Mouse (Mus musculus): ENCODE data around the gene Ephb2. TPM values are rescaled to one million over a fixed set of nuclear protein-coding genes. Genes with fewer than 3 reads are reported as not detected.

The Ephb2 gene
- polyA plus RNA-seq, 1 experiment from 2014 or later = 10.7 TPM

GRCm38 (mm10) chr4:136770718-136771117 is 65.1 kb downstream of the Ephb2 start:
- peaks cover 69% of the 10 kb centered on the region for H3K4me1 ChIP-seq
- H3K36me3 ChIP-seq (replicated peaks) = peaks cover 60% of the 10 kb centered on the region
- no peak for DNase-seq (ENCODE audit: low spot score)
- 90% methylated on average over 17 of the region's 17 CpGs for WGBS
- H3K27ac ChIP-seq (replicated peaks) = no peak overlapping the region
- no peaks in the 10 kb centered on the region for H3K27me3 ChIP-seq (replicated peaks; ENCODE audit: low read depth, poor library complexity, severe bottlenecking)
- H3K9me3 ChIP-seq = peaks cover 13% of the 10 kb centered on the region; the same call in 1 of the 2 replicates
- no peak overlapping the region for H3K4me3 ChIP-seq

- WGBS = 91% methylated on average over 3 of the region's 3 CpGs
- H3K4me3 ChIP-seq = no peak overlapping the region
- H3K27ac ChIP-seq (replicated peaks) = no peak overlapping the region
- H3K9me3 ChIP-seq = peaks cover 13% of the 10 kb centered on the region; the same call in 1 of the 2 replicates
- DNase-seq (ENCODE audit: low spot score) = no peak
- no peaks in the 10 kb centered on the region for H3K27me3 ChIP-seq (replicated peaks; ENCODE audit: low read depth, poor library complexity, severe bottlenecking)
- H3K36me3 ChIP-seq (replicated peaks) = peaks cover 60% of the 10 kb centered on the region
- H3K4me1 ChIP-seq = peaks cover 62% of the 10 kb centered on the region
Observed at GRCm38 (mm10) chr4:136768499-136768898, 67.3 kb downstream of the Ephb2 start.

- Histone ChIP-seq H3K27ac (replicated peaks) (peak overlapping the region; percentile 68), H3K4me3 (no peak overlapping the region), H3K27me3 (replicated peaks; ENCODE audit: low read depth, poor library complexity, severe bottlenecking) (no peaks in the 10 kb centered on the region), H3K4me1 (peaks cover 68% of the 10 kb centered on the region), H3K36me3 (replicated peaks) (peaks cover 39% of the 10 kb centered on the region), H3K9me3 (peaks cover 9% of the 10 kb centered on the region; the same call in 1 of the 2 replicates)
- WGBS = 67% methylated on average over 7 of the region's 7 CpGs
- DNase-seq (ENCODE audit: low spot score) = no peak
Observed at GRCm38 (mm10) chr4:136765080-136765479, 70.7 kb downstream of the Ephb2 start.

- peaks cover 37% of the 10 kb centered on the region for H3K36me3 ChIP-seq (replicated peaks)
- no peaks in the 10 kb centered on the region for H3K27me3 ChIP-seq (replicated peaks; ENCODE audit: low read depth, poor library complexity, severe bottlenecking)
- H3K4me1 ChIP-seq = peaks cover 72% of the 10 kb centered on the region
- no peak for DNase-seq (ENCODE audit: low spot score)
- H3K27ac ChIP-seq (replicated peaks) = peak overlapping the region; percentile 76
- H3K4me3 ChIP-seq = no peak overlapping the region
- H3K9me3 ChIP-seq = peaks cover 3% of the 10 kb centered on the region; the same call in 1 of the 2 replicates
- 20% methylated on average over 5 of the region's 5 CpGs for WGBS
Observed at GRCm38 (mm10) chr4:136763349-136763748, 72.4 kb downstream of the Ephb2 start.

GRCm38 (mm10) chr4:136761713-136762380 is 73.9 kb downstream of the Ephb2 start:
- DNase-seq (ENCODE audit: low spot score) = no peak
- H3K4me1 ChIP-seq = peaks cover 84% of the 10 kb centered on the region
- H3K27me3 ChIP-seq (replicated peaks; ENCODE audit: low read depth, poor library complexity, severe bottlenecking) = 0 out of 2 replicates have a peak, but pooled peaks cover 3% of the 10 kb centered on the region
- 46% methylated on average over 18 of the region's 18 CpGs for WGBS
- H3K4me3 ChIP-seq = no peak overlapping the region
- H3K36me3 ChIP-seq (replicated peaks) = peaks cover 23% of the 10 kb centered on the region
- no peaks in the 10 kb centered on the region for H3K9me3 ChIP-seq
- H3K27ac ChIP-seq (replicated peaks) = peak overlapping the region; percentile 62; the same call in 1 of the 2 replicates

GRCm38 (mm10) chr4:136760882-136761281 is 74.9 kb downstream of the Ephb2 start:
- no peak for DNase-seq (ENCODE audit: low spot score)
- Histone ChIP-seq H3K9me3 (no peaks in the 10 kb centered on the region), H3K4me1 (peaks cover 84% of the 10 kb centered on the region), H3K4me3 (no peak overlapping the region), H3K27me3 (replicated peaks; ENCODE audit: low read depth, poor library complexity, severe bottlenecking) (0 out of 2 replicates have a peak, but pooled peaks cover 9% of the 10 kb centered on the region), H3K36me3 (replicated peaks) (peaks cover 21% of the 10 kb centered on the region), H3K27ac (replicated peaks) (peak overlapping the region; percentile 35; the same call in 1 of the 2 replicates)
- WGBS = 50% methylated on average over 11 of the region's 11 CpGs

GRCm38 (mm10) chr4:136757096-136757495 is 78.7 kb downstream of the Ephb2 start:
- peaks cover 21% of the 10 kb centered on the region for H3K36me3 ChIP-seq (replicated peaks)
- DNase-seq (ENCODE audit: low spot score) = no peak

GRCm38 (mm10) chr4:136756486-136756885 is 79.3 kb downstream of the Ephb2 start:
- H3K27me3 ChIP-seq (replicated peaks; ENCODE audit: low read depth, poor library complexity, severe bottlenecking) = peaks cover 43% of the 10 kb centered on the region
- no peaks in the 10 kb centered on the region for H3K9me3 ChIP-seq
- DNase-seq (ENCODE audit: low spot score) = no peak
- 55% methylated on average over 6 of the region's 6 CpGs for WGBS
- H3K4me3 ChIP-seq = peak overlapping the region; percentile 51; the same call in 1 of the 2 replicates
- H3K36me3 ChIP-seq (replicated peaks) = peaks cover 21% of the 10 kb centered on the region
- H3K27ac ChIP-seq (replicated peaks) = peak overlapping the region; percentile 82
- peaks cover 91% of the 10 kb centered on the region for H3K4me1 ChIP-seq

More at GRCm38 (mm10) chr4:136757096-136757495, 78.7 kb downstream of the Ephb2 start:
- peaks cover 91% of the 10 kb centered on the region for H3K4me1 ChIP-seq
- peak overlapping the region; percentile 82 for H3K27ac ChIP-seq (replicated peaks)
- 41% methylated on average over 4 of the region's 4 CpGs for WGBS
- no peaks in the 10 kb centered on the region for H3K9me3 ChIP-seq
- peak overlapping the region; percentile 19; the same call in 1 of the 2 replicates for H3K4me3 ChIP-seq
- peaks cover 37% of the 10 kb centered on the region for H3K27me3 ChIP-seq (replicated peaks; ENCODE audit: low read depth, poor library complexity, severe bottlenecking)

GRCm38 (mm10) chr4:136755364-136755811 is 80.4 kb downstream of the Ephb2 start:
- peaks cover 91% of the 10 kb centered on the region for H3K4me1 ChIP-seq
- WGBS = under 1% methylated on average over 31 of the region's 31 CpGs

GRCm38 (mm10) chr4:136754256-136754655 is 81.5 kb downstream of the Ephb2 start:
- no peak overlapping the region for H3K4me3 ChIP-seq
- H3K36me3 ChIP-seq (replicated peaks) = peaks cover 10% of the 10 kb centered on the region
- H3K9me3 ChIP-seq = no peaks in the 10 kb centered on the region
- peak overlapping the region; percentile 82 for H3K27ac ChIP-seq (replicated peaks)
- H3K27me3 ChIP-seq (replicated peaks; ENCODE audit: low read depth, poor library complexity, severe bottlenecking) = peaks cover 63% of the 10 kb centered on the region
- no peak for DNase-seq (ENCODE audit: low spot score)
- peaks cover 99% of the 10 kb centered on the region for H3K4me1 ChIP-seq
- WGBS = 85% methylated on average over 8 of the region's 8 CpGs

More at GRCm38 (mm10) chr4:136755364-136755811, 80.4 kb downstream of the Ephb2 start:
- Histone ChIP-seq H3K4me3 (peak overlapping the region; percentile 51), H3K27me3 (replicated peaks; ENCODE audit: low read depth, poor library complexity, severe bottlenecking) (peaks cover 54% of the 10 kb centered on the region), H3K36me3 (replicated peaks) (peaks cover 20% of the 10 kb centered on the region), H3K27ac (replicated peaks) (peak overlapping the region; percentile 82), H3K9me3 (no peaks in the 10 kb centered on the region)
- DNase-seq (ENCODE audit: low spot score) = peak; percentile 89

GRCm38 (mm10) chr4:136751355-136752020 is 84.3 kb downstream of the Ephb2 start:
- H3K36me3 ChIP-seq (replicated peaks) = no peaks in the 10 kb centered on the region; the same call in 1 of the 2 replicates
- H3K9me3 ChIP-seq = no peaks in the 10 kb centered on the region
- no peak overlapping the region for H3K4me3 ChIP-seq
- DNase-seq (ENCODE audit: low spot score) = no peak
- peaks cover 69% of the 10 kb centered on the region for H3K27me3 ChIP-seq (replicated peaks; ENCODE audit: low read depth, poor library complexity, severe bottlenecking)
- WGBS = 23% methylated on average over 4 of the region's 4 CpGs
- H3K4me1 ChIP-seq = peaks cover 88% of the 10 kb centered on the region
- H3K27ac ChIP-seq (replicated peaks) = peak overlapping the region; percentile 85

GRCm38 (mm10) chr4:136750578-136751338 is 85.0 kb downstream of the Ephb2 start:
- H3K27me3 ChIP-seq (replicated peaks; ENCODE audit: low read depth, poor library complexity, severe bottlenecking) = peaks cover 67% of the 10 kb centered on the region
- 11% methylated on average over 19 of the region's 19 CpGs for WGBS
- peak overlapping the region; percentile 14; the same call in 1 of the 2 replicates for H3K4me3 ChIP-seq
- peaks cover 87% of the 10 kb centered on the region for H3K4me1 ChIP-seq
- peak overlapping the region; percentile 85 for H3K27ac ChIP-seq (replicated peaks)
- H3K9me3 ChIP-seq = no peaks in the 10 kb centered on the region
- peak; percentile 57 for DNase-seq (ENCODE audit: low spot score)
- no peaks in the 10 kb centered on the region; the same call in 1 of the 2 replicates for H3K36me3 ChIP-seq (replicated peaks)

Data from embryonic facial prominence, embryonic 10.5 days (tissue).